Mouse (Mus musculus): Measurements from ENCODE around the gene St3gal4.
"Not testable (repeated sequence)": the region's sequence is repeated elsewhere in the genome, so short reads cannot be mapped to it uniquely, and the experiment has no call there.

The St3gal4 gene

DNA sequence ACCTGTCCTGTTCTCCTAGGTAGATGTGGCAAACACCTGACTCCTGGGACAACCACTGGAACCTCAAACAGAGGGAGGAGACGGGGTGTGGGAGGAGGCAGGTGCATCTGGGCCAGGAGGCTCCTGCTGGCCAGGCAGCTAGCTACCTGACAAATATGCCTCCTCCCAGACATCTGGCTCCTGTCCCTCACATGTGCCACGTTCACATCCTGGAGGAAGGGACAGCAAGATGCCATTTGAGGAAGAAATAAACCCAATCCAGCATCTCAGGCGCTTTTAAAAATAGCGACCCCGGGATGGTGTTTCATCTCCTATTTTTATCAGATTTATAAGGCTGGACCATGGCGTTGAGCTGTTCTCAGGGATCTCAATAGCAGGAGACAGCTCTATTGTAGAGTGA lies at the start of gene St3gal4:
Gene St3gal4, minus strand, starts transcription at position 101 of the 400 bp plus-strand sequence.
- DNase-seq, result no peak

DNA sequence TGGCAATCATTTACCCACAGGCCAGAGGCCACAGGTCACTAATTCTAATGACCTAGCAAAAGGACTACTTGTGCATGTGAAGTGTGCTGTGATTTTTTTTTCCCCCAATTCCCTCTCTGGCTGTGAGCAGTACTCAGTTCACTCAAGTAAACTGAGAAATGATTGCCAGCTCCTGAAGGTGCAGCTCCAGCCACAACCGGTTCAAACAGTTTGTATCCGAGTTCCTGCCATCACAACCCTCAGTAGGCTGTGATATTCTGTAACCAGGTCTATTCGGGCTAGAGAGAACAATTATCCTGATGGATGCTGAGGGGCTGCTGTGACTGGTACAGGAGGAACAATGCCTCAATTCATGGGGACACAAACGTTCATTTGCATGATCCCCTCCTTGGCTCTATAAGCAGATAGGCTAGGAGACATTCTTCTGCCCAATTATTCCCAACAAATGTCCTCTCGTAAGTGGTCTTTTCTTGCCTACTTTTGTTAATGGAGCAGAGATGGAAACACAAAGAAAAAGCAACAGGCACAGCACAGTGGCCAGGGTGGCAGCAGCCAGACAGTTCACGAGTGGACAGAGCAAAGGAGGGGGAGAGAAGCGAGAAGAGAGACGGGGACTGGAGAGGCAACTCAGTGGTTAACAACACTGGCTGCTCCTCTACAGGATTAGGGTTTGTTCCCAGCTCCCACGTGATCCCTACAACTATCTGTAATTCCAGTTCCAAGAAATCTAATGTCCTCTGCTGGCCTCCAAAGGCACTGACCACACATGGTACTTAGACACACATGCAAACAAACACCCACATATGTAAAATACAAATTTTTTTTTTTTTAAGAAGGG lies 47.9 kb upstream of the St3gal4 start:
- no peak for DNase-seq

DNA sequence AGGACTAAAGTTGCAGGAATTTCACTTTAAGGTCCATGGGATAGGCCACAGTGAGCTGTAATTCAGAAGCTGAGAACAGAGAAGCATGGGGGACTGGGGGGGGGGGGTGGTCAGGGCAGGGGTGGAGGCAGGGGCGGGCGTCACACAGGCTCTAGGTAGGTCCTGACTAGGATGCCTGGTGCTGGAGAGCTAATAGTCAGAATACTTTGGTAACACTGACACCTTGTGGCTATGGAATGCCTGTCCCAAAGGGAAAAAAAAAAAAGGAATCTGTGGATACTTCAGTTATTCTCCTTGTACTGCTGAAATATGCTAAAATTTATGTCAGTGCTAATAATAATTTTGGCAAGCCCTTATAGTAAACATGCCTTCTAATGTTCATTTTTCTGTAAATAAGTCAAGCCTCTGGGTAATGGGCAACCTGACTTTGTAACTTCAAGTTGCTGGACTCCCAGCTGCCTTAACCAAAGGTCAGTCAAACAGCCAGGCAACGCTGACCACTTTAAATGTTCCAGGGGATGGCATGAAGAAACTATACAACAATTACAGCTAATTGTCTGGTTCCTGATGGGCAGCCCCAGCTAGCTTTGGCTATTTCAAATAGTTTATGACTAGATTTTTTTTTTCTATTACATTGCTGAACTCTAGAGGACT lies 47.2 kb upstream of the St3gal4 start:
- no peak for DNase-seq

DNA sequence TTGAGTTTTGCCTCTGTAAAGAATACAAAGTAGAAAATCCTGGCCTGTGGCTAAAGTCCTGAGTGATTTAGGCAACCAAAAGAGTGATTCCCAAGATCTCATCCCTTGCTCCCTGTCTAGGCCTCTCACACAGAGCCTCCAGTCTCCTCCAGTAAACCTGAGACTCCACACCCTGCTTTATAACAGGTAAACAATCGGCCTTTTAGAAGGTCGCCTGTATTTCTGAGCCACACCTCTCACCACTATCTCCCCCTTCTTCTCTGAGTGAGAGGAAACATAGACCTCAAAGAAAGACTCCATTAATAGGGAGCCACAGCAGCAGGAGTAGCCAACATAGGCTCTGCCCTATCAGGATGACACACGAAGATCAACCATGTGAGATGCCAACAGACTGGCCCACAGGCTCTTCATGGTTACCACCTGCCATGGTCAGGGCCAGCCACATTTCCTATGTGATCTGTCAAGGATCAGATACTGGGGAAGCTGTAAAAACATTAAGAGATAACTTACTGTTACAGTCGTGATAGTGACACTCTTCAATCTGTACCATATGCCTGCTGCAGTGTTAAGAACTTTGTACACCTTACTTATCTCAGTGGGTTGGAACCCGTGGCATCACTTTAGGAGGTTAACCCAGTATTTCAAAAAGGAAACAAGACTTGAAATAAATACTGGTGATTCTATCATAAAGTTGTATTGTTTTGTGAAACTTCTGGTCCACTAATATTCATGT lies 45.2 kb upstream of the St3gal4 start:
- no peak for DNase-seq

DNA sequence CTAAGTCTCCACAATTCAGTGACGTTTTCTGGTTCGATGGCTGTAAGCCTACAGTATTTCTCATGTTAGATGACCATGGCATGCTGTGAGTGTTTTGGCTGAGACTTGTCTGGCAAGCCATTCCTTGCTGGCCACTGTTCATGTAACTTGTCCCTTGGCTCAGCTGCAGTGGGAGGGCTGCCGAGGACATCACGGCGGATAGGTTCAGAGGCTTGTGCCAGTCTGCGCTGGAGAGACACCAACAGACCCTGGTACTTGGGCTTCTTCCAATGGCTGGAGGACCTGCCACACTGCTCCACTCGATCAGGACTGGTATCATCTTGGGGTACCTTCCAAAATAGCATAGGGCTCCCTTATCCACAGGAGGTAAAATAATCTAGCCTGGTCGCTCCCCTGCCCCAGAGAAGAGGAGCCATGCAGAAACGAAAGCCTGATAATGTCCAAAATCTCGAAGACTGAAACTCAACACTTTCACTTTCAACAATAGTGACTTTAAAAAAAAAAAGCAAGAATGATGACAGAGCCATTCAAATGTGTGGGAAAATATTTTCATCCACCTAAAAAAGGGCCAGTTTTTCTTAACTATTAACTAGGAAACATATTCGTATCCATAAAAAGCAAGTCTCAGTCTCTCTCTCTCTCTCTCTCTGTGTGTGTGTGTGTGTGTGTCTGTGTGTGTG lies 44.1 kb upstream of the St3gal4 start:
- DNase-seq, result peak; percentile 86

DNA sequence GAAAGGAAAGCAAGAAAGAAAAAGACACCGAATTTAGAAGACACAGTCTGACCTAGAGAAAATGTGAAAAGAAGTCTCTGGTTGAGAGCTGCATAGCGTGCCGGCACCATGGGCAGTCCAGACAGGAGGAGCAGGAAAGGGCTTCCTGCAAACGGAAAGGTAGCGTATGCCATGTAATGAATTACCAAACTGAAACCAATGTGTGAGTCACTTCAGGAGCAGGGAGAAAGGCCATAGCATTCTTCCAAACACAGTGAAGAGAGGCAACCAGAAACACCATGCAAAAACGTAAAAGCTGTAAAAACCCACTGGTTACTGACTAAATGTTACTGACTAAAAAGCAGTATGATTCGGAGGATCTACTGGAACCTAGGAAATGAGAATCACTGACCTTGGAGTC lies 42.7 kb upstream of the St3gal4 start:
- DNase-seq, result no peak

DNA sequence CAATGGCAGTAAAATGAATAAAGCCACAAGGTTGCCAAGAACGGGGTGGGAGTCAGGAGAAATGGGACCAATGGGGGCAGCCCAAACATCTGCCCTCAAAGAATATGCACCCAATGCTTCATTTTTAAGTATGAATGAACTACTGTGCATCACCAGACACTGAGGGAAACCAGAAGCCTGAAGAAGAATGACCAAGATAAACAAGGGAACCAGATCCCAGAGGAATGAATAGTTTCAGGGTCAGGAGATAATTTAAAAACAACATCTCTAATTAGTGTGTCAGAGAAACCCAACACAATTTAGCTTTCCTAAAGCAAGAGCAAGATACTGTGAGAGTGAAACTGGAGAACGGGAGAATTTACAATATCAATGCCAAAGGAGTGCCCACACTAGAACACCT lies 41.6 kb upstream of the St3gal4 start:
- DNase-seq, result no peak

DNA sequence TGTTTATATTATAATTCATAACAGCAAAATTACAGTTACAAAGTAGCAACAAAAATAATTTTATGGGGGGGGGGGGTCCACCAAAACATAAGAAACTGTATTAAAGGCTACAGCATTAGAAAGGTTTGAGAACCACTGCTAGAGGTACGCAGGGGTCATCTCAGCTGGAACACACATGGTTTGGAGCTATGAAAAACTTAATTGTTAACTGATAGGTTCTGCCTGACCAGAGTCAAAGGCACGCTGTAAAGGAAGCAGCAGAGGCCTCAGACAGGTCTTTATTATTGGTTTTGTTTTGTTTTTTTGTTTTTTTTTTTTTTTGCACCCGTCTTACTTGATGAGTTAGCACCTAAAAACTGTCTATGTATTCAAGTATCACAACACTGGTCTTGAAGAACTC lies 39.4 kb upstream of the St3gal4 start:
- DNase-seq, result no peak

DNA sequence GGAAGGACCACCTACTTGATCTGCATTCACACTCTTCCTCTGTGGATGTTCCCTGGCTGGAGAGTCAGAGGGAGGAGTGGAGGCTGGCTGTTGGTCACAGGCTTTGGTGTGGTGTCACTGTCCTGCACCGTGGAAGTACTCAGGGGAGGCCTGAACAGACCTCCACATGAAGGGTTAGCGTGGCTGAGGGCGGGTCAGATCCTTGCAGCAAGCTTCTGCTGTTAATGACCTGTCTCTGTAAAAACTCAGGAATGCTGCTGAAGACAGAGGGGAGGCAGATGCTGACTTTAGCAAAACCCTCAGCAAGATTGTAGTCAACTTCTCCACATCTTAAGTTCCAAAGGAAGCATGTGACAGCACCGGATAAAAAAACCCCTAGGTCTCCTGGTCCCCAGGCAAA lies 37.8 kb upstream of the St3gal4 start:
- DNase-seq, result no peak

DNA sequence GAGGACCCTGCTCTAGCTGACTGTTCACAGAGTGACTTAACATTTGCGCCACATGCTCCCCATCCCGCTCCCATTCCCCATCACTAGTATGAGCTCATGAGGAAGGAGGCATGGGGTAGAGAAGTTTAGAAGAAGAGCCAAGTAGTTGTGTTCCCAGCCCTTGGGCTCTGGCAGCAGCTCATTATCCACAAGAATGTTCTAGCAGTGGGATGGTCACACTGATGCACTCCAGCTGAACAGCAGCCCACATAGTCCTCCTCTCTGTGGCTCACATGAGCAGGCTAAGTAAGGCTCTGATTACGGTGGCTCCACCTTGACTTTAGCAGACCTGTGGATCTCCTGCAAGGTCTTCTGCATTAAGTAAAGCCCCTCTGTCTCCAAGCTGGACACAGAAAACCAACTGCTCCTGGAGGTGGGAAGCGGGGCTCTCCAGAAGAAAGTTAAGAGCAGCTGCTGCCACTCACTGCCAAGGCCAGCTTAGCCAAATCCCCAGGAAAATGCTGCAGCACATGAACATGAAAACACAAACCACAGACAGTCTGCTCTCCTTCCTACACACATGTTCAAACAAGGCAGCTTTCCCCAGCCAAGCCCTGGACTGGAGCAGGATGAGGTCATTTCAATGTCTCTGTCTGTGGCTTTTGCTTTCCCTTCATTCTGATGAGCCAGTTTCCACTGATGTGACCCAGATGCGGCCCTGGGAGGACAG lies 37.1 kb upstream of the St3gal4 start:
- no peak for DNase-seq

DNA sequence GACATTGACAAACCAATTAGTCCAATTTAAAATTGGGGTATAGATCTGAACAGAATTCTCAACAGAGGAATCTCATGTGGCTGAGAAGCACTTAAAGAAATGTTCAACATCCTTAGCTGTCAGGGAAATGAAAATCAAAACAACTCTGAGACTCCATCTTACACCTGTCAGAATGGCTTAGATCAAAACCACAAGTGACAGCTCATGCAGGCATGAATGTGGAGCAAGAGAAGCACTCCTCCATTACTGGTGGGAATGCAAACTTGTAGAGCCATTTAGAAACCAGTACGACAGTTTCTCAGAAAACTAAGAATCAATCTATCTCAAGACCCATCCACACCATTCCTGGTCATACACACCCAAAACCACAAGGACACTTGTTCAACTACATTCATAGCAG lies 33.9 kb upstream of the St3gal4 start:
- DNase-seq, result no peak

DNA sequence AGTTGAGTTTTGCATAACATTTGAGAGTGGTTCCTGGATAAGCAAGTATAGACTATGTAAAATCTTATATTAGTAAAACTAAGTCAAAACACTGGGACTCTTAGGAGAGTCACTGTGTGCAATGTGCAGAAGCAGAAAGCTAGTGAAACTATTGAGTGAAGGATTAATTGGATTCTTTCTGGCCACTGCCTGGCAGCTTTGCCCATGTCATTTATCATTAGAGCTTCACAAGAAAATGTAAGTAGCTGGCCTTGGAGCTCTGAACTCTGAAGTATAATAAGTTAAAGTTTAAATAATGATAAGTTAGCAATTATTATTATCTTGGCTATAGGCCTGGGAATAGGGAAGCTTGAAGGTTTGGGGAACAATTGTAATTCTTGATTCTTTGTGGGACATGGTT lies 29.8 kb upstream of the St3gal4 start:
- DNase-seq, result not testable (repeated sequence)

DNA sequence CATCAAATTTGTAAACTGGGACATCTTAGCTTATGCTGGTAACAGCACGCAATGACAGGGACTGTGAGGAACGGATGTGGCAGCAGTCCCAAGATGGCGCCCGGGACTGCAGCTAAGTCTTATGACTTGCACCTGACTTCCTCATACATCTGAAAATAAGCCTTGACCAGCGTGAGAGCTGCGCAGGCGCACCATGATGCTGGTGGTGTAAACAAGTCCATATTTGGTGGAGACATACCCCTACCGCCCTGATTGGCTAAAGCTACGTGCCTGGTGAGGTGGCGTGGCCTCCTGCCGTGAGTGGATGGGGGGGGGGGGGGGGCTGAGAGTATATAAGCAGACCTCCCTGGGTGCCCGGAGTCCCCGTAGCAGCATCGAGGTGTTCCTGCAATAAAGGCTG lies 28.2 kb upstream of the St3gal4 start:
- DNase-seq, result not testable (repeated sequence)

DNA sequence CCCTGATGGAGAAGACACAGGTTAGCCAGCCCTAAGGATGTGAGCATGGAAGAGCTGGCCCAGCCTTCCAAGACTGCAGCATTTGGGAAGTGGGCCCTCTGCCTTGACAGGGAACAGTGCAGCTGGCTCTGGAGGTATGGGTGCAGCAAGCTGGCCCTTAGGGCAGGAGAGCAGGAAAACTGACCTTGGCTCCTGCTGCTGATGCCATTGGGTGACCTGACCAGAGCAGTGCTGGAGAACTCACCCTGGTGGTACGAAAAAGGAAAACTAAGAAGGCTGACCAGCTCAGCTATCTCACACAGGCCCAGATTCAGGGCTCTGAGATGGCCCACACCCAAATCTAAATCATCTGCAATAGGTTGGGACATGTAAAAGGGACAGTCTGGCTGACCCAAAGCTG lies 26.8 kb upstream of the St3gal4 start:
- DNase-seq, result no peak

DNA sequence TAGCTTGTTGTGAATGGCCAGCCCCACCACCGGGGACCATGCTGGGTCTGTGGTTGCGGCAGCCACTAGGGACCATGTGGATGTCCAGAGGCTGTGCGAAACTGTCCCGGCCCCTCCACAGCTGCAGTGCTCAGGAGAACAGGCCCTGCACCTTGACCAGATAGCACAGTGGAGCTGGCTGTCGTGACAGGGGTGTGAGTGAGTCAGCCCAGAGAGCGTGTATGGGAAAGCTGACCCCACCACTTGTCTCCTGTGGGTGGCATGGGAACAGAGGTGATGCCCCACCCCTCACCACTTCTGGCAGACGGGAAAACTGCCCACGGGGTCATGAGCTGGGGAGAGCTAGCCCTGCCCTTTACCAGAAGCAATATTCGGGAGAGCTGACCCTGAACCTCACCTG lies 26.1 kb upstream of the St3gal4 start:
- no peak for DNase-seq

DNA sequence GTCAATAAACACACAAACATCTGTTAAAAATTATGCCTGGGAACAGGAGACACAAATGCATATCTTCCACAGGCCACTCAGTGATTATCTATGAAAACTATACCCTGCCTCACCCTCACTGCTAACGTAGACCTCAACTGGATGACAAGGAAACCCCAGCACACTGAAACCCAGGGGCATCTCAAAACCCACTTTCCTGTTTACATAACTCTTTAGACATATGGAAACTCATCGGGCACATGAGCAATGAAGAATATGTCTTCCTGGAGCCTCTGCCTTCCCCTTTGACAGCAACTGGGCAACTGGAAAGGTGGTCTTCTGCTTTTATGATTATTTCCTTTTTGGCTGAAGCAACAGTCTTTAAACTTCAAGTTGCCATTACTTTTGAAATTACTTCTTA lies 23.2 kb upstream of the St3gal4 start:
- no peak for DNase-seq

DNA sequence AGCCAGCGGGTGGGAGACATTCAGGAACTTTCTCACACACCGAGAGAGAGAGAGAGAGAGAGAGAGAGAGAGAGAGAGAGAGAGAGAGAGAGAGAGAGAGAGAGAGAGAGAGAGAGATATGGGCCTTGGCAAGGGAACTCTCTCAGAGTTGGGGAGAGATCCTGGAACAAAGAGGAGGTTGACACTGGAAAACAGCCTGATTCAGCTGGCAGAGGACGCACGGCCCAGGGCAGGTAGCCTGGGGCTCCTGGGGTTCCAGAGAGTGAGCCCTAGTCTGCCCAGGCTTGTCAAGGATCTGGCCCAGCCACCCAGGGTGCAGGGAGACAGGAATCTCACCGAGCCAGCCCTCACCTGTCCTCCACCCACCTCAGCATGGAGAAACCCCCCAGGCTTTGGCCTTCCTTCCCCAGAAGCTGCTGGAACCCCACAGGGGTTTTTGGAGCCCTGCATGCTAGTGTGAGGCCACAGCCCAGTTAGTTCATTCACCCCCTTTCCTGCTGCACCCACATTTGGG lies 20.2 kb upstream of the St3gal4 start:
- DNase-seq, result no peak

DNA sequence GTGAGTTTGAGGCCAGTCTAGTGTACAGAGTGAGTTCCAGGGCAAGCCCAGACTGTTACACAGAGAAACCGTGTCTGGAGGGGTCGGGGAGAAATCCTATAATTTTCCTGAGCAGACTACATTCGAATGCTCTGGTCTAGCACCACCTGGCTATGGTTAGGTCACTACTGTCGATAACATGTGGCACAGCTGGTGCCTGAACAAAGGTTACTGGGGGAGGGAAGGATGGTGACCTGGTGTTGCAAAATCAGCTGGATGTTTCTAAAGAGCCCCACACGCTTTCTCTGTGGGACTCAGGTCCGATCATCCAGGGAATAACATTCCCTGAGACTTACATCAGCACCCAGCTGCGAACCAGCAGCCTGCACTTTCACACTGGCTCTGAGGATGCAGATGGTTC lies 19.0 kb upstream of the St3gal4 start:
- DNase-seq, result no peak

DNA sequence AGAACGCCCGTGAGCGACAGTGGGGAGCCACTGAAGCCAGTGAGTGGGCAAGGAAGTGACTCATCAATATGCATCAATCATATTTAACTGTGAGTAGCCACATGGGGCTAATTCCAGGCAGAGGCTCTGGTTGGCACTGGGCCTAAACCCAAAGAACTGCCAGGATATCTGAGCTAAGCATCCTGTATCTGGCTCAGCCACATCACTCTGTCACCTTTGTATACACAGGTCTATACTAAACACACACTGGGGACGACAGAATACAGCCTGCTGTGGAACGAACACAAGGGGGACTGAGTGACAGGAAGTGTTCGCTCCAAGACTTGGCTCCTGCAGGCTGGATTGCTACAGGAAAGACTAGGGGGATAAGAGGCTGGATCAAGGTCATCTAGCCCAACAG lies 16.5 kb upstream of the St3gal4 start:
- DNase-seq, result peak; percentile 42

DNA sequence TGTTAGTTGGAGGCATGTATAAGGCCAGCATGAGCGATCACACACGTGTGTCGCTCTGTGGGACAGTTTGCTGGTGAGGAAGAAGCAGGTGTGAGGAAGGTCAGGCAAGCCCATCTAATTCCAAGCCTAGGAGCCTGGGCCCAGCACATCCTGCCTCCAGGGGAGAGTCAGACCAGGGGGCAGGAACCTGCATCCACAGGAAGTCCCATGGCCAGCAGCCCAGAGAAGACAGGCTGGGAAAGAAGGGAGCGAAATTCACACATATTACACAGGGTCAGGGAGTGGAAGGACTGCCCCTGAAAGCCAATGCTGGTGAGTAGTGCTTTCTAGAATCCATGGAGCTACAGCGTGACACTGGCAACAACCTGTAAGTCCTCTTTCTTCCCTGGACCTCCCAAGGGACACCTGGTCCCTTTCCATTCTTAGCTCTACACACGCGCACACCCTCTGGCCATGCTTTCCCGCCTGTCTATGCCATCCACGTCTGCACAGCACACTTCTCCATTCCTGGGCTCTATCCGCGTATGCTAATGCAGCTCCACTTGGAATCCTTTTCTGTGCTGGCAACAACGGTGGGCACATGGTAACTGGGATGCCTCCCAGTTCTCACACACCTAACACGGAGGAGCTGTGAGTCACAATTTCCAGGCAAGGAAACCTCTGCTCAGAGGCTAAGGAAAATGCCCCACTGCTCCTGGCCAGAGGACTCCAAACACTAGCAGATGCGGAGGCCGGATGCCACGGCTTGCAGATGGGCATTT lies 12.7 kb upstream of the St3gal4 start:
- DNase-seq, result no peak

DNA sequence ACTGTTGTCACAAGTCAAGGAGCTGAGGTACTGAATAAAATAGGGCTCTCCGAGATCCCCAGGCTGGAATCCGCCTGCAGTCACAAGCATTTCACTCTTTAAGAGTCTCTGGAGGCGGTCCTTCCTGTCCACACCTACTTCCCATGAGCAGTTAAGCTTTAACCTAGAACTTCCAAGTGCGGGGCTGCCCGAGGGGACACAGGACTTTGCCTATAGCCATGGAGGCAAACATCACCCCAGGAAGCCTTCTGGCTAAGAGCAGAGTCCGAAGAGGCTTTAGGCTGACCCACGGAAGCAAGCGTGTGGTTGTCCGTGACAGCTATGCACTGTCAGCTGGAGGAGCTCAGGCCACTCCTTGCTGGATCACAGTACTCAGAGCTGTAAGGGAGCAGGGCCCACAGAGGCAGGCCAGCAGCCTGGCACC lies 9.9 kb upstream of the St3gal4 start:
- DNase-seq, result no peak

DNA sequence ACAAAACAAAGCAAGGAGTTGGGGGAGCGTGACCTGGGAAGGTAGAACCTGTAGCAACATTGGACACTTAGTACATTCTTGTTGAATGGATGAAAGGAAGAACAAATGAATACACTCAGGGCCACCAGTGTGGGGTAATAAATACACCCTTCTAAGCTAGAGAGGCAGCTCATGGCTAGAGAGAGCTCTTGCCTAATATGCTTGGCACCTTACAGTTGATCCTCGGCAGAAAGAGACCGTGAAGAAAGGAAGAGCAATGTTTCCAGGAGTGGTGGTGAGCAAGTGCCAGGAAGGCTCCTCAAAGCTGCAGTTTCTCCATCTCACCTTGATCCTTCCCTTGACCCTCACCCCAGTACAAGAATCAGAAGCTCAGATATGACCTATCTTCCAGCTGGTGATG lies 9.5 kb upstream of the St3gal4 start:
- no peak for DNase-seq

Measured in cerebellum, adult 9-11 months (tissue).